Mouse (Mus musculus) retina, embryonic 14.5 days (tissue): ENCODE results near the gene Sephs2.
"Not testable (repeated sequence)": the region's sequence is repeated elsewhere in the genome, so short reads cannot be mapped to it uniquely, and the experiment has no call there.

Source experiments
- DNase-seq: peaks from one replicate; pipeline ENCODE4 v3.0.0-alpha.2; 2015; ENCODE audit warnings: low spot score

Sephs2 gene

GRCm38 (mm10) chr7:127270666-127271065, 3.2 kb downstream of the Sephs2 start:
- no peak for DNase-seq

- no peak for DNase-seq
Observed at GRCm38 (mm10) chr7:127270256-127270655, 3.6 kb downstream of the Sephs2 start.

- DNase-seq: no peak
Observed at GRCm38 (mm10) chr7:127263526-127263925, 10.3 kb downstream of the Sephs2 start.

GRCm38 (mm10) chr7:127262218-127262961, 11.5 kb downstream of the Sephs2 start:
- no peak for DNase-seq

- DNase-seq: peak; percentile 98
Observed at GRCm38 (mm10) chr7:127260309-127261111, 13.3 kb downstream of the Sephs2 start, which contains the start of gene Dctpp1. TSS of gene Dctpp1 (minus strand) at chr7:127260709.

- no peak for DNase-seq
Observed at GRCm38 (mm10) chr7:127259186-127259905, 14.5 kb downstream of the Sephs2 start.

- DNase-seq: no peak
Observed at GRCm38 (mm10) chr7:127256518-127256917, 17.3 kb downstream of the Sephs2 start.

- DNase-seq: no peak
Observed at GRCm38 (mm10) chr7:127255965-127256364, 17.9 kb downstream of the Sephs2 start.

- no peak for DNase-seq
Observed at GRCm38 (mm10) chr7:127255008-127255407, 18.8 kb downstream of the Sephs2 start.

GRCm38 (mm10) chr7:127253821-127254769, 19.8 kb downstream of the Sephs2 start:
- peak; percentile 98 for DNase-seq

GRCm38 (mm10) chr7:127253341-127253740, 20.5 kb downstream of the Sephs2 start:
- no peak for DNase-seq

- DNase-seq: peak; percentile 60
Observed at GRCm38 (mm10) chr7:127252414-127252813, 21.4 kb downstream of the Sephs2 start.

- DNase-seq: not testable (repeated sequence)
Observed at GRCm38 (mm10) chr7:127250511-127250910, 23.3 kb downstream of the Sephs2 start.

- no peak for DNase-seq
Observed at GRCm38 (mm10) chr7:127244658-127245510, 29.0 kb downstream of the Sephs2 start.

- peak; percentile 96 for DNase-seq
Observed at GRCm38 (mm10) chr7:127243870-127244657, 29.8 kb downstream of the Sephs2 start, which contains the start of gene Zfp771. TSS of gene Zfp771 (plus strand) at chr7:127244274.

- DNase-seq: no peak
Observed at GRCm38 (mm10) chr7:127243361-127243867, 30.4 kb downstream of the Sephs2 start.

GRCm38 (mm10) chr7:127234777-127235176, 39.1 kb downstream of the Sephs2 start:
- DNase-seq: no peak

- DNase-seq: no peak
Observed at GRCm38 (mm10) chr7:127233765-127234164, 40.1 kb downstream of the Sephs2 start.

- peak; percentile 55 for DNase-seq
Observed at GRCm38 (mm10) chr7:127233368-127233749, 40.5 kb downstream of the Sephs2 start.
